Mouse (Mus musculus): Measurements from ENCODE around the gene Epb41l2.

DNA sequence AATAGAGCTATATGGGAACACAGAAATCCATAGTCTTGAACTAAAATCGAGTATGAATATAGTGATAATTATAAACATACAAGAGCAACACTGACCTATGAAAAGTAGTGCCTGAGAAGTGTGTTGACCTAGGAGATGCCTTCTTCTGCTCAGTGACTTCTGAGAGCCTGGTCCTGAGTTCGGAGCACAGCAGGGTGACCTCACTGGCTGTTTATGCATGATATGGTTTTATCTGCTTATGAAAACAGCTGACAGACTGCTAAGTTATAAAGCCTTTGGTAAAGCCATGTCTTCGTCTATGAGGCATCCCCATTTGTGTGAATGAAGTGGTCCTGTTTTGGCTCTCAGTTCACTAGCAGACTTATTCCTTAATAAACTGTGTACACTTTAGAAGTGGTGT lies 37.3 kb downstream of the Epb41l2 start:
- no peak for TF ChIP-seq POLR2A (IDR thresholded peaks at IDR 0.05; ENCODE audit: control insufficient read depth, extremely low read depth, insufficient read depth, low read length, poor library complexity)
- TF ChIP-seq CTCF (IDR thresholded peaks at IDR 0.05; ENCODE audit: borderline replicate concordance, control insufficient read depth, extremely low read depth, insufficient read depth, low read length, poor library complexity): no peak
